Mouse (Mus musculus) right cerebral cortex, postnatal 25 days (tissue): ENCODE data around the gene Pacsin2.
"Not testable (repeated sequence)": the region's sequence is repeated elsewhere in the genome, so short reads cannot be mapped to it uniquely, and the experiment has no call there.

Source experiments
- DNase-seq: peaks from one replicate; pipeline ENCODE4 v3.0.0; 2022

The Pacsin2 gene

DNA sequence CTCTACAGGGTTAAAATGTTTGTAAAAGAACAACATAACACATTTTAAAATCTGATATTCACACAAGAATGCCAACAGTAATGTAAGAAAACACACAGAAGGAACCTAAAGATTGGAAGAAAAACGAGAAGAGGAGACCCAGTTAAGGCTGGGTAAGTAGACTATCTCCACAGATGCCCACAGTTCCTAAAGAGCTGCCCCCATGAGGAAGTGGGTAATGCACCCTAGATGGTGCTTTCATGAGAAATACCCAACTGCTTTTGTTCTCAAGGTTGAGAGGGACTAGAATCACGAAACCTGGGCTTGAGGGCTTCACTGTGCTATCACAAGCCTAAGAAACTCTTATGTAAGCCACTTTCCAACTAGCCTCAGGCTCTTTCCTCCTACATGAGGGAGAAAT lies 44.8 kb downstream of the Pacsin2 start:
- no peak for DNase-seq

DNA sequence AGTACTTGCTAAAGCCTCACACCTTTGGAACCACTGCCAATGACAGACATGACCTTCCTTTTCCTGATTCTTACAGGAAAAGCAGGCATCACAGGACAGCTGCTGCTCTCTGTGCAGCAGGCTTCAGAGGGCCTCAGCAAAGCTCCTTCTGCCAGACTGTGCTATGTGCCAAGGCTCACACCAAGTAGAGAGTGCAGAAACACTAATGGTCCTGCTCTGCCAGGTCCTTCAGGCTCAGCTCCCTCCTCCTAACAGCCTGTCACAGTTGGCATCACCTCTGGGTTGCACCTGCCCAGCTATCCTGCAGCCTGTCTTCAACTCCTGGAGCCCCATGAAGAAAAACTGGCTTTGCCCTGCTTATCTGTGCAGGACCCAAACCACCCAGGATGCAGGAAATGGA lies 45.7 kb downstream of the Pacsin2 start:
- DNase-seq = no peak

DNA sequence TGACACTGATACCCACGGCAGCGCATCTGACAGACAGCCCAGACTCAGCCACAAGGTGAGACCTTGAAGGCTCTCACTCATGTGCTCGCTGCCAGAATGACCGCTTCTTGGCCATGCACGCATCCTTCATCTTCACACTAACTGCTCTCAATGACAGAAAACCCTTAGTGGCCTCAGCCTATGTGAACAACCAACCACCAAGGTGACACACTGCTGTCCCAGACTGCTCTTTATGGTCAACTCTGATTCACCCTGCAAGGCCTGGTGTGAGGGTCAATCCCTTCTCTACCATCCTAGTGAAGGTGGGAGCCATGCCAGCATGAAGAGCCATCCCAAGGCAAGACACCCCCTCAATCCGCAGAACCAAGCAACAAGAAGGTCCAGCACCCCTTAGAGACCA lies 46.5 kb downstream of the Pacsin2 start:
- DNase-seq = no peak

DNA sequence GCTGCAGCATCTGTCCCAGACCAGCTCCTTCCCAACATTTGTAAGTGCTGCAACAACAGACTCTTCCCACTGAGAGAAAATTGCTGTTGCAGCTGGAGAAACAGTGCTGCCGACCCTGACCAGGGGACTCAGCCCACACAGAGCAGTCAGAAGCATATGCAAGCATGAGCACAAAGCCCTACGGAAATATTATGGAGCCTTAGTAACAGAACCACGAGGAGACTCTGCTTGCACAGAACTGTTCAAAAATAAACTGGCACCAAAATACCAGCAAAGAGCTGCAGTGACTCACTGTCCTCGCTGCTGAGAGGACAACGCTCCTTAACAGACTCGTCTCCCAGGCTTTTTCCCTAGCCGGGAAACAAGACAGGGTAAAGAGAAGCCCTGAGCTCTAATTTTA lies 47.0 kb downstream of the Pacsin2 start:
- peak; percentile 59 for DNase-seq

DNA sequence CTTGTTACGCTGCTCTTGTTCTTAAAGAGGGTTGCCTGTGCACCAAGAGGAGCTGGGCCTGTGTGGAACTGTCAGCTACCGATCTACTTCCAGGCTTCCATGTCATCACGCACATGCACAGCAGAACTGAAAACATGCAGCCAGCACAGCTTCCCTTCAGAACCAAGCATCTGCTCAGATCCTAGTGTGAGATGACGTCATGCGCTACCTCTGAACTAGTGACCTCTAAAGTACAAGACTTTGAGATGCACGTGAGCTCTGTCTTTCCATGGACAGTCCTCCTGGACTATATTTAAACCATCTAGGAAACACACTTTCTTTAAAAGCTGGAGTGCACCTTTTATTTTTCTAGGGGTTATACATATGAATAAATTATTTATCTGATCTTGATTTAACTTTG lies 49.0 kb downstream of the Pacsin2 start:
- DNase-seq = no peak

DNA sequence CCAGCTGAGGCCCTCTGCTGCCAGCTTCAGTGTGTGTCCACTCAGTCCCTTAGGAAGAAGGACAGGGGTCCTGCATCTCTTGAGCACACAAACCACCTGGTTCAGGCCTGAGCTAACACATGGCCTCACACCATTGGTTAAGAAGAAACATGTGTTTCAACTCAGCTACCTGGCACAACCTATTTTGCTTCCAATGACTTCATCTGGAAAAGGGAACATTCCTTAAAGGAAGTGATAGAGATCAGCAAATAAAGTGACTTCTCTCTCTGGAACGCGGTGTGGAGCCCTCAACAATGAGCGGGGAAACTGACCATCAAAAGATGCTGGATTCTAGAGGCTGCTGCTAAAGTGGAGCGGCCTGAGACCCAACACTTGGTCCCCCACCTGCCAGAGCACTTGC lies 52.8 kb downstream of the Pacsin2 start:
- no peak for DNase-seq

DNA sequence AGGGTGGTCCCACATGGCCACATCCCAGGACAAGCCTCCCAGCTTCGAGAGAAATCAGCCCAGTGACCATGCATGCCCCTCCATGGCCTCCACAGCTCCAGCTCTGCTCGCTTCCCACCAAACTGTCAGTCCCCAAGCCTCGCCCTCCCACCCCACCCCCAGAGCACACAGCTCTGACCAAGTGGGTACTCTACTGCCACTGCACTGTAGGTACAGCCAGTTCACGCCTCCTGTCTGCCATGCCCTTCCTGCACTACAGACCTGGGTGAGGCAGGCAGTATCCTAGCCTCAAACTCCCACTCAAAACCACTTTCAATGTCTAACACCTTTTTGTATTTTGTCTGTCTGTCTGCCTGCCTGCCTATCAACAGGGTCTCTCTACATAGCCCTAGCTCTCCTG lies 53.7 kb downstream of the Pacsin2 start:
- no peak for DNase-seq

DNA sequence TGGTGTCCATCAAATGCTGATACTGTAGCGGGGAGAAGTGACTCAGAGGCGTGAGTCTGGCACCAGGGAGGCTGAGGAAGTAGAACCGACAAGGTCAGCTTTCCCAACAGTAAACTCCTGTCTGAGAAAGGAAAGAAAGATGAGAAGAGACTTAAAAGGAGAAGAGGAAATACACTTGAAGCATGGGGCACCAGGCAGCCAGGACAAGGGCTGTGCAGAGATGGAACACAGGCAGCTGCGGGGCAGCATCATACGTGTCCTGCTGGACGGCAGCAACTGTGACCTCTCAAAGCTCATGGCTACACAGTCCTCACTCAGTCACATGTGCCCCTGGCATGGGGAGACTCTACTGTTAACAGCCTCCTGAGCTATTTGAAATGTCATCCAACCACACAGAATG lies 54.1 kb downstream of the Pacsin2 start:
- DNase-seq = no peak

DNA sequence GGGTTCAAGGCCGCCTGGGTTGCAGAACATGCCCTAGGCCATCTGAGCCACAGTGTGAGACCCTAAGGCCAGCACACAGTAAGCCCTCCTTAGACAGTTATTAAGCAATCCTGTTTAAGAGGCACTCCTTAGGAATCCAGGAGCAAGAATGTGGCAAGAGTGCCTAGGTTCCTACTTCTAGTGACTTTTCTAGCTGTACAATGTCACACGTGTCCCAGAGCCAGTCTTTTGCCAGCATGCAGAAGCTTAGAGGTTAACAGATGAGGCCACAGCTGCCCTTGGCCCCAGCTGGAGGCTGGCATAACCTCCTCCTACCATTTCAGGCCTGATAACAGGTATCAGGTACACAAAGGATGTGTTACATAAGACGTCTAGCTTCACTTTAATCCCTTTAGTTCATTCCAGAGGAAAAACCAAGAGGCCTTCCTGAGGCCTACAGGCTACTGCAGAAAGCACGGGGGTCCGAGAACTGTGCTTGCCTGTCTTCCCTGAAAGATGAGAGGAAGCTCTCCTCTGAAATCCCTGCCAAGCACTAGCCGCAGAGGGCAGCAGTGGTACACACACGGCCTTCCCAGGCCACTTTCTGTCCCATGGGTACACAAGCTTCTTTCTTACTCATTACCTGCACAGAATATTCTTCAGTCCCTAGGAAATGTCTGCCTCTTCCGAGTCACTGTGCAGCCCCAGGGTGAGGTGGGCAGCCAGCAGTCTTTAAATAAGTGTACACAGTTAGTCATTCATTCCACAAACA lies 55.5 kb downstream of the Pacsin2 start:
- DNase-seq = peak; percentile 25

DNA sequence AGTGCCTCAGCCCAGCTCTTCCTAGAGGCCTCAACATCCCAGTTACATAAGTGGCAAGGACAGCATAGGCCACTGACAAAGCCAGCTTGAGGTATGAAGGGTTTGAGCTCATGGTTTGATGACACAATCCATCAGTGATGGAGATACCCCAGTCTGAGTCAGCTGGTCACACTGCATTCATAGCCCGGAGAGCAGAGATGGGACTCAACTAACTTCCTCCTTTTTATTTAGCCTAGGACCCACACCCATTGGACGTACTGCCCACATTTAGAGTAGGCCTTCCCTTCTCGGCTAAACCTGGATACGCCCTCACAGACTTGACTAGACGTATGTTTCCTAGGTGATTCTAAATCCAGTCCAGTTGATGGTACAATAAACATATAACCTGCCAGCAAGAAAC lies 56.2 kb downstream of the Pacsin2 start:
- no peak for DNase-seq

DNA sequence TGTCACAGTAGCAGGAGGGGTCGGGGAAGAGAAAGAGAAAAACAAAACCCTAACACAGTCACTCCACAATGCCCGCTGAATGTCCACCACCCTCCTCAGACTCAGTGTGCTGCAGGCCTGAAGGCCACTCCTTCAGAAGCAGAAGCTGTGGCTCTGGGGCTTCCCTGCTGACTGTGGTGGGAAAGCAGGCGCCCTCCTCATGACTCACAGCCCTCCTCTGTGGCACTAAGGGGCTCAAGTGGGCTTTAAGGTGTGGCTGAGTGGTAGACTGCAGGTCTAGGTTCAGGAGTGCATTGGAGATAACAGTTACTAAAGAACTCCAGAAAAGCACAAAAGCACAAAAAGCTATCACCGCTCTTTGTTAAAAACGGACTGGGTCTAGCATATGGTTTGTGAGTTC lies 56.9 kb downstream of the Pacsin2 start:
- DNase-seq = no peak

DNA sequence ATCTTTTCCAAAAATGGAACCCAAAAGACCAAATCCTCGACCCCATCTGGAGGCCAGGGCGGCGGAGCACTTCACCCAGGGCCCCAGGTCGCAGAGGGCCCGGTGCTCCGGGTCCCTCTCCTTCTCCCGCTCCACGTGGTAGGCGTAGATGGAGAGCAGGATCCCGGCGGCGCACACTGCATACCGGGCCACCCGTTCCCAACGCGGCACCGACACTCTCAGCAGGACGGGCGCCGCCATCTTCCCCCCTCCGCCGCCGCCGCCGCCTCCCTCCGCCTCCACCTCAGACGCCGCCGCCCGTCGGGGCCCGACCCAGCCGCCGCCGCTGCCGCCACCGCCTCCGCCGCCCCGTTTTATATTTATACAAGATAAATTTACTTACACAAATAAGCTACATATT lies 58.5 kb downstream of the Pacsin2 start:
- DNase-seq = not testable (repeated sequence)

DNA sequence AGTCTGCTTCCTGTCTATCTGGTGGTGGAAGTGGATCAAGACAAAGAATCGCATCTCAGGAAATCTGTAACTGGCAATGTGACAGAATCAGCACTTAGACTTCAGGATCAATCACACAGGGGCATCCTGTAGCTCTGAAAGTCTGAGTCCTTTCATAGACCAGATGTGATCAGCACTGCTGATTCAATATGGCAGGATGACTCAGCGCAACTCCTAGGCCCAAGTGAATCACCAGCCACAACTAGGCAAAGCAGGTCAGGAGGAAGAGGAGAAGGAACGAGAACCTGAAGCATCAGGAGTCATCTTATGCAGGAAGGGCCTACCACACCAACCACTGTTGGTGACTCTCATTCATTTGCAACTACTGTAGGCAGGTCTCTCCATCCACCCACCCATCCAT lies 60.4 kb downstream of the Pacsin2 start:
- DNase-seq = no peak

DNA sequence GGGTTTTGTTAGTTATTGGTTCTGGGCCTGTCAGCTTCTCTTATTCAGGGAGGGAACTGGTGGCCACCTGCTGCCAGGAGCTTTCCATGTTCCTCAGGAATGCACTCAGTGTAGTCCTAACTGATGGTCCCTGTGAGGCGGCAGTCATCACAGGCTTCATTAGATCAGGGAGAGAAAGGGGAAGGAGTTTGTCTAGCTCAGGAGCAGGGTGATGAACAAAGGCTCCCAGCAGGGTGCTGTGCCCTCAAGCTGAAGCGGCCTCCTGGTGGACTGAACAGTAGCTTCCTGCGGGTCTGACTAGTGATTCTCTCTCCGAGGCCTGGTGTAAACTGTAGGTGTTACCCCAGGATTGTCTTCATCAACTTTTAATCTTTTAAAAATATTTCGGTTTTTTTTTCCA lies 61.4 kb downstream of the Pacsin2 start:
- no peak for DNase-seq

DNA sequence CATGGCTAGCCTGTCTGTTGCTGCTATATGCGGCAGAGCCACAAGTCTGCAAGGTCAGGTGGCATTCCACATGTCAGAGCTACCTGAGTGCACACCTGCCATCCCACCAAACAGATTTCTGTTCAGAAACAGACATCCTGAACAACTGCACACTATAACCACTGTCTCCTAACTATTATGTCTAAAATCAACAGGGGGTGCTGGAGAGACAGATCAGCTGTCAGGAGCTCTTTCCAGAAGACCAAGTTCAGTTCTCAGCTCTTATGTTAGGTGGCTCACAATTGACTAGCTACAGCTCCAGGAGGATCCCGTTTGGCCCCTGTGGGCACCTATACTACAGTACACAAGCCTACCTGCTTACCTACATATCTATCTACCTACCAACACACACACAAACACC lies 71.7 kb downstream of the Pacsin2 start:
- no peak for DNase-seq

DNA sequence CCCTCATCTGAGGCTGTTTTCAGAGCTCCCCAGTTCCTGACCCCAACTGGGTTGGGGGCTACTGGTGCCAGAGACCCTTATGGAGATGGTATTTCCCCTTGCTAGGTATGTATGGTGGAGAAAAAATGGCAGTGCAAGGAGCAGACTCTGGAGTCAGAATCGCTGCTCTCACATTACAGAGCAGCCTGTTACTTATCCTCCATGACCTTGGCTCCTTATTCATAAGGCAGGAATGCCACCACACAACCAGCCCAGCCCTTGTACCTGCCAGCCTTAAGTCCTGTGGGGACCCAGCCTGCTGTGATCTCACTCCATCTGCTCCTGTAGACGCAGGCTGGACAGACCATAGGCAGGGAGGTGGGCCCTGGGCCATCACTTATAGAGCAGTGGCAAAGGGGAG lies 76.5 kb downstream of the Pacsin2 start:
- DNase-seq = no peak

DNA sequence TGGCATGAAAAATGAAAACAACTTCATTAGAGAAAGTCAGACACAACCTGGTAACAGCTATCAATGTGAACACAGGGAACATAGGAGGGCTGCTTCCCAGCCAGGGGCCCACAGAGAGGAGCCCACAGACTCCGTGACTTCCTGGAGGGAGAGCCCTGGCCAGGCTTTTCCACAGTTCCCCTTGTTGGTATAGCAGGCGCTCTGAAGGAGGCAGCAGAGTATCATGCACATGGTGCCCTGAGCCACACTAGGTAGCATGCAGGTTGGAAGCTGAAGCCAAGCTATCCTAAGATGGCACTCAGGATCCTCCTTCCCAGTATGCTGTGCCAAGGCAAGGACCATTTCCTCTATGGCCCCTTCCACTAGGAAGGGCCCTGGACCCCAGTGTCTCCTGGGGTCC lies 80.8 kb downstream of the Pacsin2 start:
- DNase-seq = no peak

DNA sequence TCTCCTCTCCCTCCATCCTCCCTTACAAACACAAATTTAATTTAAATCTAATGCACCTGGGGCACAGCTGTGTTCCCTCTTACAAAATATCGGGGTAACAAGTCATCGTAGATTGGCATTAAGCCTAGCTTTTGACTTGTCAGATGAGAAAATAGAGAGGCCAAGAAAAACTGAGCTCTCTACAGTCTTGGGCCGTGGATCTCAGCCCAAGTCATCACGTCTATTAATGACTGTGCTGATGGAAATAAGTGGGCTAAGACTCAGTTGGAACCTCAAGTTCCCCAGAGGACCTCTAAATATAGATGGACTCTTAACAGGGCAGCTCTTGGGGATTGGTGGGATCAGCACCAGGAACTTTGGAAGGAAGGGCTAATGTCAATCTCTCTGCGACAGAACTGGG lies 81.3 kb downstream of the Pacsin2 start:
- no peak for DNase-seq

DNA sequence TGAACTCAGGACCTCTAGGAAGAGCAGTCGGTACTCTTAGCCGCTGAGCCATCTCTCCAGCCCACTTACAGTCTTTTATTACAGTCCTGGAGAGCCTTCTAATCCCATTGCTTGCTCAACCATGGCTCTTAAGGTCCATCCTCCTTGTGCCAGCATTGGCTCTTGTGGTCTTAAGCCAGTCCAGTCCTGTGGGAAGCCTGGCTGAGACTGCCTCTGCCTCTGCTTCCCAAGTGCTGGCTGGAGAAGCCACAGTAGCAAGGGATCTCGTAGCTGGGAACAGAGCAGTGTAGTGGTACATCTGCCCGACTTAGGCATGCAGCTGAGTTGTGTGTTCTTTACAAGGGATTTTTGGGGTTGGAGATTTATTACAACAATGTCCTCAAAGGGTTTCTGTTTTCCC lies 81.9 kb downstream of the Pacsin2 start:
- DNase-seq = no peak

DNA sequence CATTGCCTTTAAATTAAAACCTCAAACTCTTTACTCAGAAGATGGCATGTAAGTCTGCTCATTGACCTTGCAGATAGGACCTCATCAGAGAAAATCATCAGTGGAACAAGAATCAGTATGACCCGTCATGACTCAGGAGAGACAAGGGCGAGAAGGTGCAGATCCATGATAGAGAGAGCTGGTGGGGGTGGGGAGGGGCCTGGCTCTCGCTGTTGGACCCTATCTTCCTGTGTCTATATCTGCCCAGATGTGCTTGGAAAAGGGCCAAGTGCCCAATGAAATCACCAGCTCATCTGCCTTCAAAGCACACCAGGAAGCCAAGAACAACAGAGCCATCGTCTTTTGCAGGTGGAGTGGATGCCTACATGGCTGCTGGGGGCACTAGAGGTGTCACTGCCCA lies 87.3 kb downstream of the Pacsin2 start:
- DNase-seq = no peak

DNA sequence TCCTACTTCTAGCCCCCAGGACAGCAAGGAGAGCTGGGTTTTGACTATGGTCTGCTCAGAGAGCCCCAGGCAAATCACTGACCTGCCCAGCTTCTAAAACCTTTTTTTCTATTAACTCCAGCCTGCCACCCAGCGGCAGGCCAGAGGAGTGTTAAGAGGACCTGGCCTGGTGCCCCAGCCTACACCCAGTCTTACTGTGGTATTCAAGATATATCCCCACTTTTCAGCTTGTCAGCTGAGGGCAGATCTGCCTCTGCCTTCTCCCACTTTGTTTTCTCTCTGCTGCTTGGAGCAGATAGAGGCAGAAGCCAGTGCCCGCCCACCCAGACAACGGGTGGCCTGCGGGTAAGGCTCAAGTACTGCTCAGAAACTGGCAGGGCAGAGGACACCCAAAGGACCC lies 89.3 kb downstream of the Pacsin2 start:
- peak; percentile 33 for DNase-seq

DNA sequence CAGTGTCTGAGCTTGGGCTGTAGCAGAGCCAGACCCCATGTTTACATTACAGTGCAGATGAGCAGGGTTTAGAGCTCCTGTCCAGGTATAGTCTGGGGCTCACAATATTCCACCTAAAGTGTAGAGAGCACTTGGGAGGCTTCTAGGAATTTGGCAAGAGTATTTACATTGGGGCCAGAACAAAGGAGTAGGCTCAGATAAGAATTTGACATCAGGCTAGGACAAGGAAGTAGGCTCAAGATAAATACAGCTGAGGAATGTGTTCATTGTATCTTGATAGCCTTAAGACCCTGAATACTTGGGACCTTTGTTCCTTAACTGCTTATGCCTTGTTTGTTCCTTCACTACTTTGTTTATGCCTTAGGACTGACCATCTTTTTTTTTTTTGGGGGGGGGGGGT lies 90.3 kb downstream of the Pacsin2 start:
- no peak for DNase-seq

DNA sequence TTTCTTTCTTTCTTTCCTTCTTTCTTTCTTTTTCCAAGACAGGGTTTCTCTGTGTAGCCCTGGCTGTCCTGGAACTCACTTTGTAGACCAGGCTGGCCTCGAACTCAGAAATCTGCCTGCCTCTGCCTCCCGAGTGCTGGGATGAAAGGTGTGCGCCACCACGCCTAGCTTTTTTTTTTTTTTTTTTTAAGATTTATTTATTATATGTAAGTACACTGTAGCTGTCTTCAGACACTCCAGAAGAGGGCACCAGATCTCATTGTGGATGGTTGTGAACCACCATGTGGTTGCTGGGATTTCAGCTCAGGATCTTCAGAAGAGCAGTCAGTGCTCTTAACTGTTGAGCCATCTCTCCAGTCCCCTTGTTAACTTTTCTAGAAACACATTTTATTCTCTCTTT lies 95.7 kb downstream of the Pacsin2 start:
- DNase-seq = not testable (repeated sequence)

DNA sequence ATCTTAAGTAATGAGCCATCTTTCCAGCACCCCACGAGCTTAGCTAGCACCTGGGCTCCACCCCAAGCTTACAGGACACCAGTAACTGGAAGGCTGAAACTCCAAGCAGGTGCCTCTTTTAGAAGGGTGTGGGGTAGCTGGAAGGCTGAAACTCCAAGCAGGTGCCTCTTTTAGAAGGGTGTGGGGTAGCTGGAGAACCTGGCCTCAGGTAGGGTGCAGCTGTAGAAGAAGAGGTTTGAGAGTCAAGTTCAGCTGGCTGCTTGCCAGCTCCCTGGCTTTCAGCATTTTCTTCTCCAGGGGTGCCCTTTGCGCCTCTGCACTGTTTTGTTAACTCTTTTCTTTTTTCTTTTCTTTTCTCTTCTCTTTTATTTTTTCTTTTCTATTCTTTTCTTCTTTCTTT lies 96.1 kb downstream of the Pacsin2 start:
- no peak for DNase-seq

DNA sequence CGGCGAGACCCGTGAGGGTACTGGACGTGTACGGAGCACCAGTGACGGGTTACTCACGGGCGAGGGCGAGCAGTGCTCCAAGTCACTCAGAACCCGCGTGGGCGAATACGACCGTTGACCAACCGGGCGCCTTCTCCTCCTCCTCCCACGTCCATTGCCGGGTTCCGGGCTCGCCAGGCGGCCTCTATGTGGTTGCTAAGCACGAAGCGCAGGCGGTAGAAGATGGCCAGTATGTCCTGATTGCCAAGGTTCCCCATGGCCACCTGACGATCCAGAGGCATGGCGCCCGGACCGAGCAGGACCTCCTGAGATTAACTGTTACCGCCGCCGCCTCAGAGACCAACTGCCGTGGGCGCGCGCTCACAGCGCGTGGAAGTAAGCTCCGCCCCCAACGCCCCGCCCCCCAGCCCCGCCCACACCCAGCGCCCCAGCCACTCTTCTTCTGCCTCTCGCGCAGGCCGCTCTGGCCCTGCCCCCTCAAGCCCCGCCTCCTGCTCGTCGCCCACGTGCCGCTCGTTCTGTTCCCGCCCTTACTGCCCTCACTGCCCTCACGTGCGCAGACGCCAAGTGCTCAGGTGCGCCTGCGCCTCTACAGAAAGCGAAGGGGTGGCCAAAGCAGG lies 97.4 kb downstream of the Pacsin2 start:
- peak; percentile 52 for DNase-seq
